Mouse (Mus musculus) megakaryocyte, embryonic 14.5 days (primary cell): ENCODE measurements around the gene Recql5. TPM values are rescaled to one million over a fixed set of nuclear protein-coding genes. Genes with fewer than 3 reads are reported as not detected.

Experiments used
- H3K27me3 ChIP-seq: replicated peaks from 2 replicates; pipeline ENCODE3; 2012; ENCODE audit warnings: inconsistent platforms
- H3K36me3 ChIP-seq: replicated peaks from 2 replicates; pipeline ENCODE3; 2012; ENCODE audit warnings: low read length, inconsistent platforms, mixed read lengths
- H3K4me1 ChIP-seq: 2 replicates; pipeline ENCODE4 v1.6.1; 2012; ENCODE audit warnings: inconsistent platforms
- H3K4me3 ChIP-seq: replicated peaks from 2 replicates; pipeline ENCODE3; 2012; ENCODE audit warnings: moderate library complexity, mild to moderate bottlenecking, inconsistent platforms
- H3K9me3 ChIP-seq: 2 replicates; pipeline ENCODE4 v1.6.1; 2012; ENCODE audit warnings: inconsistent platforms
- FLI1 ChIP-seq: IDR thresholded peaks from 2 replicates; pipeline ENCODE4 v1.6.1; 2012; ENCODE audit warnings: low read length, inconsistent platforms, mixed read lengths
- GATA1 ChIP-seq: IDR thresholded peaks from 3 replicates; pipeline ENCODE4 v1.6.1; 2012; ENCODE audit warnings: mixed read lengths, low read length, inconsistent platforms, borderline replicate concordance
- polyA plus RNA-seq: library from polyadenylated mRNA; stranded (reverse); fragments of >175 nt; gene quantifications from 2 replicates; pipeline ENCODE4 v1.2.3, GENCODE M21; 2012; ENCODE audit warnings: low replicate concordance; ENCODE audit not compliant: insufficient read depth

Gene Recql5
- polyA plus RNA-seq, 1 experiment: 10.4 TPM

DNA sequence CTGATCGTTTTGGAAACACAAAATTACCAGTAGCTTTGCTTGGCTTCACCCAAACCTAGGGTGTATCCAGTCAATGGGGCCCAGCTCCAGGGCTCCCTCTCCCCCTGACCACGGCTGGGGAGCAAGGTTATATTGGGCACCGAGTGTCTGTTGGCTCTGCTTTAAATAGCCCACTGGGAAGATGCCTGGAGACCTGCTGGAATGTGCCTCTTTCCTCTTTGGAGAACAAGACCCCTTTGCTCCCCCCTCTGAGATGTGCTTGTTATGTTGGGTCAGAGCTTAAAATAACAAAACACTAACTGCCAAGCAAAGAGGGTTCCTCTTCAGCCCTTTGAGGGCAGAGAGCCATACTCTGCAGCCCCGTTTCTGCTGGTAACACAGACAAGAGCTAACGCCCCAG, 31.1 kb downstream of the Recql5 start:
- H3K9me3 ChIP-seq: no peaks in the 10 kb centered on the region
- peak overlapping the region; percentile 93 for H3K4me3 ChIP-seq
- peaks cover 96% of the 10 kb centered on the region for H3K4me1 ChIP-seq
- no peaks in the 10 kb centered on the region for H3K27me3 ChIP-seq
- peaks cover 74% of the 10 kb centered on the region for H3K36me3 ChIP-seq
- TF ChIP-seq GATA1: no peak
- no peak for TF ChIP-seq FLI1

DNA sequence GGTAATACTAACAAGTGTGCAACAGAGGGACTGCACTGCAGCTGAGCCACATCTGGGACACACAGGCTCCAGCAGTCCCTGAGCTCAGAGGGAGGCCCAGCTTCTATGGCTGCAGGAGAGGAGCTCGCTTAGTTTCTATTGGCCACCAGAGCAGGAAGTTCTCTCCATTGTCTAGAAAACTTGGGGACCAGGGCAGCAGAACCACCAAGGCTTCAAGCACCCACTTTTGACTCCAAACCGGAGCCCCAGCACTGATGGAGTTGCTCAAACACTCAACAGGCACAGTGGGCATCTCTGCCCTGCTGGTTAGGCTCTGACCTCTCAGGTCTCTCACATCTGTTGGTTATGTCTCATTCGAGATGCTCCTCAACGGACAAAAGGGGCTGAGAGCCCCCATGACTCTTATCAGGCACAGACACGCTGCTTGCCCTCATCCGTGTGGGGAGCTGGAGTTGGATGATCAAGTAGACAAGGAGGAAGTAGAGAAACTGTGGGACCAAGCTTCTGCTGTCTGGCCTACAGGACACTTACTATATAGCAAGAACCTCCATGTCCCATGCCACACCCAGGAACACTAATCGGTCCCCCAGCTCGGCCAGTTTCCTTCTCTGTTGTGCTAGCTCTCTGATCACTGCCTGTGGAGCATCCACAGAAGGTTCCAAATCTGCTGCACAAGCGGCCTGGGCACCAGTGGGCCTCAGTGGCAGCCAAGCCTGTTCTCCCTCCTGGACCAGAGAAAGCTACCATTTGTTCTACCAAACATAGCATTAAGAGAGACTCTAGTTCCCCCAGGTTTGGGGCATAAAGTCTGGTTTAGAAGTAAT, 31.7 kb downstream of the Recql5 start:
- Histone ChIP-seq H3K4me1 (peaks cover 90% of the 10 kb centered on the region), H3K4me3 (peak overlapping the region; percentile 93), H3K27me3 (no peaks in the 10 kb centered on the region), H3K36me3 (peaks cover 74% of the 10 kb centered on the region), H3K9me3 (no peaks in the 10 kb centered on the region)
- TF ChIP-seq GATA1: no peak
- no peak for TF ChIP-seq FLI1

DNA sequence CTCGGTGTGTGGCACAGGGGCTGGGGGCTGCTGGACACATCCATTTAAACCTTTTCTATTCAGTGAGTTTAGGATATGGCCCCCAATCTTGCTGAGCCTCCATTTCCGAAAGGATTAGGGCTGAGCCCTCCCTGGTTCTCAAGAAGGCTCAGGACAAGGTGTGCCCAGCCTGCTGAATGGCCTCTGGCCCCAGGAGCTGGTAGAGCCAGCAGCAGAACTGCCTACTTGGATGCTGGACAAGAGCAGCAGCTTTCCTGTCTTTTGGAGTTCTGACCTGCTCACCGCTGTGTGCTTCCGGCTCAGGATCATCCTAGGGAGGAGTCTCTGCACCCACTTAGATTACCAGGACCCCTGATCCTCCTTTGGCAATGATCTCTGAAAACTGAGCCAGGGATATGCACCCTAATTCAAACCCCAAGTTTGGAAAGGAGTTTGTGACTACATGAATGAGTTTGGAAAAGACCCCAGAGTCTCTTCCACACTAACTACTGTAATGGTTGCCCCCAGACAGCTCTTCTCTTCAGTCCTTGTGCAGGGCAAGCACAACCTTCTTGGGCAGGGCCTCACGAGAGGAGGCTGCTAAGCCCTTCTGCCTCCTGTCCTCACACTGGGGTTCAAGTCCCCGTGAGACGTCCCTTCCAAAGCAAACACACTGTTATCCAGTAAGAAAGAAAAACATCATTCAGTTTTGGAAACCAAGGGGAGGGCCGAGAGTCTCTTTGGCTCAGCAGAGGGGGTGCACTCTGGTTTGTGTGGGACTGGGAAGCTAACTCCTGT, 32.5 kb downstream of the Recql5 start:
- Histone ChIP-seq H3K36me3 (peaks cover 74% of the 10 kb centered on the region), H3K4me3 (peak overlapping the region; percentile 93)

DNA sequence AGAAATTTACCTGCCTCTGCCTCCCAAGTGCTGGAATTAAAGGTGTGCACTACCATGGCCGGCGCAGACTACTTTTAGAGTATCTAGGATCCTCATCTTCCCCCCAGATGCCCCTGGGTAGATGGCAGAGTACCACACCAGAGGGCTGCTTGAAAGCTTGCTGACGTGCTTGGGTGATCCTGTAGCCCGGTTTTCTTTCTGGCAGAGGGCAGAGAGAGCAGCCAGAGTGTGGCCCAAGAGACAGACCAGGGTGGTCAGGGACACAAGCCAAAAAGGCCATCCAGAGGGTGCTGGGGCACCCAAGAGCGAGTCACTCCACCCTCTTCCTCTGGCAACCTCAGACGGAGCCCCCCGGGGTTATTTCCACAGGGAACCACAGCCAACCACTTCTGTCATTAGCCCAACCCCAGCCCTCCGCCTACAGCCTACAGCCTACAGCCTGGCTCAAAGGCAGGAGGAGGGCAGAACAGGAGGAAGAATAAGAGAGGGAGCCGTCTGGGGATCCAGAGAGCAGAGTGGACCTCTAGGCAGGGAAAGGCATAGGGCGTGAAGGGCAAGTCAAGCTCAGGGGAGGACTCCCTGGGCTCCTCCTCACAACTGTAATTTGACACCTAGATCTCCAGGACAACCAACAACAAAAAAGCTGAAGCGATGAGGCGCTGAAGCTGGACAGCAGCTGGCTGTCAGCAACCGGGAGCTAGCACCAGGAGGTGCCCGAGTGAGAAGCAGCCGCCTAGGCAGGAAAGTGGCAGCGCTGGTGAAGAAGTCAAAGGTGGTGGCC, 33.6 kb downstream of the Recql5 start, which contains the start of gene Smim5:
Gene Smim5, plus strand, starts transcription at position 481 of the 781 bp plus-strand sequence.
- H3K4me1 ChIP-seq: peaks cover 81% of the 10 kb centered on the region
- no peaks in the 10 kb centered on the region for H3K9me3 ChIP-seq
- peak within 1 kb of the TSS; percentile 93 for H3K4me3 ChIP-seq
- H3K27me3 ChIP-seq: peaks cover 2% of the 10 kb centered on the region
- H3K36me3 ChIP-seq: peaks cover 74% of the 10 kb centered on the region
- TF ChIP-seq FLI1: no peak
- TF ChIP-seq GATA1: no peak

More for the DNA sequence above, 32.5 kb downstream of the Recql5 start:
- Histone ChIP-seq H3K9me3 (no peaks in the 10 kb centered on the region), H3K4me1 (peaks cover 82% of the 10 kb centered on the region), H3K27me3 (no peaks in the 10 kb centered on the region)
- TF ChIP-seq FLI1 (no peak), GATA1 (no peak)

DNA sequence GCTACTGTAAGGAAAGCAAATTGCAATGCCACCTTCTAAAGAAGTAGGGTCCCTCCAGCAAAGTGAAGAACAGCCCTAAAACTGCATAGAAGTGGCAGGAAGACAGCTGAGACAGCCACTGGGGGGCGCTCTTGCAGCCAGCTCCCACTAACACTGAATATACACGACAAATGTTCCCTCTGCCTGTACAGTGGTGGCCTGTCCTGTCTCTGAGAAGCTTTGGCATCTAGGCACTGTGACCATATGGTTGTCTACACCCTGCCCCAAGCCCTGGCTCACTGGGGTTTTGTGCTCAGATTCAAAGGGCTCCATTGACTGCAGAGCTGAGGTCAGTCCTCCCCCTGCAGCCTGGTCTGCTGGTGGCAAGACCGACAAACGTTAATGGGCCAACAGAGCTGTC, 34.4 kb downstream of the Recql5 start:
- Histone ChIP-seq H3K9me3 (no peaks in the 10 kb centered on the region), H3K4me3 (peak overlapping the region; percentile 78), H3K27me3 (peaks cover 2% of the 10 kb centered on the region), H3K36me3 (peaks cover 74% of the 10 kb centered on the region), H3K4me1 (peaks cover 73% of the 10 kb centered on the region)
- TF ChIP-seq FLI1 (no peak), GATA1 (no peak)

DNA sequence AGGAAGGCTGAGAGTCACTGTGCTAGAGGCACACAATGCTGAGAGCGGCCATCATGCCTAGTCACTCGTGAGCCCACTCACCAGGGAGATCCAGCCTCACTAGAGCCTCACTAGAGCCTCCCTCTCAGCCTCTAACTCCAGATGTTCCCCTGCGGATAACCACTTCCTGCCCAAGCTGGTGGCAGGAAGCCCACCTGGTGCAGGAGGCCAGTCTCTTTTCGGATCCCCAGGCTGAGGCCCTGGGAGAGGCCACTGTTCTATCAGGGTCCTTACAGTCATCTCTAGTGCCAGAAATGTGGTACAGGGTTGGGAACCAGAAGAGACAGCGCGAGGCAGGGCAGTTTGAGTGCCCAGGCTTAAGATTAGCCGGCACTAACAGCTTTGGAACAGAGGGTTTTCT, 34.8 kb downstream of the Recql5 start:
- no peaks in the 10 kb centered on the region for H3K9me3 ChIP-seq
- H3K27me3 ChIP-seq: peaks cover 2% of the 10 kb centered on the region
- peaks cover 68% of the 10 kb centered on the region for H3K4me1 ChIP-seq
- H3K36me3 ChIP-seq: peaks cover 74% of the 10 kb centered on the region
- peak overlapping the region; percentile 1 for H3K4me3 ChIP-seq
- TF ChIP-seq FLI1 (no peak), GATA1 (no peak)

DNA sequence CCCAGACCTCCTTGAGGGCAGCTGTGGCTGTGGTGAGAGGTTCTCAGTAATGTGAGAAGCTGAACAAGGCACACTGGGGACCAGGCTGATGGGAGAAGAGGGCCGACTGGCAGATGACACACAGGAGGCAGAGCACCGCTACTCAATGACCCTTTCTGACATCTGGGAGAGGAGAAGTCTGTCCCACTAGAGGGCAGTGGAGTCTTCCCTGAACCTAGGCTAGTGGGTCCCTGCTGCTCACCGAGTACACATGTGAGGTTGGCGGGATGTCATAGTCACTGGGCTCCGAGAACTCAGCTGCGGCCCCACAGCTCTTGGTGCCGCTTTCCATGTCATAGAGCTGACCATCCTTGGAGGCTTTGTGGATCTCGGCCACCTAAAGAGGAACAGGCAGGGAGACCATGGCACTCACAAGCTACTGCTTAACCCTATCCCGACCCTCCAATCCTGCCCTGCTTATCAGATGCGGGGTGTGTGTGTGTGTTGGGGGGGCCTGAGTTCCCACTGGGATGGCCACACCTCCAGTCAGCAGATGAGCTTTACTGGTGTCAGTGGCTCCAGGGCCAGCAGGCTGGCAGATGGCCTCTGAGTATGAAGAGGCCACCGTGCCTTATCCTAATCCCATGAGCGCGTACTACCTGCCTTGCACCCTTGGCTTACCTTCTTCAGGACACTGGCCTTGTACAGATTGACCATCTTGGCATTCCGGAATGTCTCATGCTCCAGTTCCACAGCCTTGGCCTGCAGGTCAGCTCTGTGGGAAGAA, 38.3 kb downstream of the Recql5 start:
- Histone ChIP-seq H3K4me1 (peaks cover 33% of the 10 kb centered on the region), H3K9me3 (no peaks in the 10 kb centered on the region), H3K36me3 (peaks cover 80% of the 10 kb centered on the region), H3K27me3 (peaks cover 8% of the 10 kb centered on the region), H3K4me3 (no peak overlapping the region)
- TF ChIP-seq GATA1 (no peak), FLI1 (no peak)

DNA sequence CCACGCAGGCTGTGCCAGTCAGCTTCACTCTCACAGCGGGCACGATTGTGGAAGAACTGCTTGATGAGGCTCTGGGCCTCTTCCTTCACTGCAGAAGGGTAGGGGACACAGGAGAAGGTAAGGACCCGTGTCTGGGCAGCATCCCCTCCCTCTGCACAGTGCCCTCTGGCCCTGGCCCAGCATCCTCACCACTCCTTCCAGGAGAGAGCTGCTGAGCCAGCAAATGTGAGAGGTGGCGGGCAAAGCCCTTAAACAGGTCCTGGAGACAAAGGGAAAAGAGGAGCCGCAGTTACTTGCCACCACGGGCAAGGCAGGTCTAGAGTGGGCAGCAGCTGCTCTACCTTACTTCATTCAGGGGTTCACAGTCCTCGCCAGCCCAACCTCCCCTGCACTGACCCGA, 40.2 kb downstream of the Recql5 start:
- TF ChIP-seq FLI1 (no peak), GATA1 (no peak)
- Histone ChIP-seq H3K9me3 (no peaks in the 10 kb centered on the region), H3K4me1 (peaks cover 19% of the 10 kb centered on the region), H3K36me3 (peaks cover 77% of the 10 kb centered on the region), H3K27me3 (peaks cover 21% of the 10 kb centered on the region), H3K4me3 (no peak overlapping the region)

DNA sequence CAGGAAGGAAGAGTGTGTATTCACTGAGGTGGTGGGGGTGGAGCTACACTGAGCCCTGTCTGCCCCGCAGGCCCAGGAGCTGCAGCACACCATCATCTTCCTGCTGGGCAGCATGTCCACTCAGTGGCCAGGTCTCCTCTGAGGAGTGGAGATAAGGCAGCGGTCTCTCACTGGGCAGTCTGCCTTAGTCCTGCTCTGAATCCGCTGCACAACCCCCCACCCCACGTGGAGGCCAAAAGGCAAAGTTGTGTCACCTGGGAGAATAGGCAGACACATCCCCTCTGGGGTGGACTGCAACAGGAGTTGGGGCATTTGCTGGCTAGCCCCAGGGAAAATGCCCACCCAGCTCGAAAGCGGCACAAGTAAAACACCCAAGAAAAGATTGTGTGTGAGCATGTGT, 41.1 kb downstream of the Recql5 start:
- Histone ChIP-seq H3K36me3 (peaks cover 68% of the 10 kb centered on the region), H3K27me3 (peaks cover 28% of the 10 kb centered on the region)

More for the DNA sequence above, 41.1 kb downstream of the Recql5 start:
- peaks cover 20% of the 10 kb centered on the region for H3K4me1 ChIP-seq
- H3K4me3 ChIP-seq: no peak overlapping the region
- TF ChIP-seq FLI1 (no peak), GATA1 (no peak)
- no peaks in the 10 kb centered on the region for H3K9me3 ChIP-seq
